Mouse (Mus musculus): ENCODE measurements at regions not wholly inside any gene's neighbourhood (a gene's known extent, or its start where the extent isn't known, plus 50 kb on each side); places are given as distances from the start of the nearest gene placed in this dataset.

GRCm38 (mm10) chr1:60823006-60823665 is 63.7 kb upstream of the Ctla4 start:
- DNase-seq = peak; percentile 78

DNA sequence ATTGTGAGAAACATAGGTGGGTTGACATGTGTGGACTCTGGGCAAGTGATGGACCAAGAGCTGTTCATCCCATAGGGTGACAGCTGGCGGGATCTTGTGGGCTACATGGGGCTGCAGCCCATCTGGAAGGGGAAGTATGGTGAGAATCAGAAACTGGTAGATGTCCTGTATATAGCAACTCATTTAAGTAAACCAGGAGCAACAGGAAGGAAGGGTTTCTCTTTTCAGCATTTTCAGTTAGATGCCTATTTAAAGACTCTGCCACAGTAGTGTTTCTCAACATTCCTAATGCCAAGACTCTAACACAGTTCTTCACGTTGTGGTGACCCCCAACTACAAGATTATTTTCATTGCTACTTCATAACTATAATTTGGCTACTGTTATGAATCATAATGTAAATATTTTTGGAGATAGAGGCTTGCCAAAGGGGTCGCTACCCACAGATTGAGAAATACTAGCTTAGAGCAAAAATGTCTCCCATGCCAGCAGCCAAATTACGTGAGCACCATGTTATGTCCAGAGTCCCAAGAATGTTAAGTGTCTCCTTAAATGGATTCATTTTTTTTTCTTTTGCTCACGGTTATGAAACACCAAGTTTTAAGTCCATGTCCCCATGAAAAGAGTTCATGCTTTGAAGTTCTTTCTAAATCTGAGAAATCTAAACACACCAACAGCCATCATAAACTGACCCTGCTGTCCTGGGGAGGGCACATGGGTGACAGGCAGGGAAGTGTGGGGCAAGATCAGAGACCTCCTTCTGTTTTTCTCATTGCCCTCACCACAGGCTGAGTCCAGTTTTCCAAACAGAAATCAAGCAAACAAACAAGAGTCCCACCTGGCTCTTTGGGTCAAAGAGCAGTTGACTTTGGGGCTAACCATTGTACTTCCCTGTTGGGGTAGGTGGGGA is 62.3 kb upstream of the Ctla4 start:
- no peak for DNase-seq

GRCm38 (mm10) chr1:60825256-60826186 is 61.3 kb upstream of the Ctla4 start:
- DNase-seq = no peak

DNA sequence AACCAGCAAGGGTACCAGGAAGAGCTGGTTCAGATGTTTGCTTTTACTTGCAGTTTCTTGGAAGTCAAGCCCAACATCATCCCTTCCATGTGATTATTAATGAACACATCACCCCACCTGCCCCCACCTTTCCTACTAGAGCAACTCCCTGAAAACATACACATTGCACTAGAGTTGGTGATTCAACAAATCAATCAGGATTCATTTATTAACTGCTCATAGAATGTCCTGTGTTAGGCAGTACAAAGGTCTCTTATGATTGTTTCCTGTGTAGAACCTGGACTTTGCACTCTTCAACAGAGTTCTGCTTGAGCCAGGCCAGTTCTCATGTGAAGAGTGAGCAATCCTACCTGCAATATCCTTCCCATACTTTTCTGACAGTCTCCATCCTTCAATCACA is 59.8 kb upstream of the Ctla4 start:
- no peak for DNase-seq

DNA sequence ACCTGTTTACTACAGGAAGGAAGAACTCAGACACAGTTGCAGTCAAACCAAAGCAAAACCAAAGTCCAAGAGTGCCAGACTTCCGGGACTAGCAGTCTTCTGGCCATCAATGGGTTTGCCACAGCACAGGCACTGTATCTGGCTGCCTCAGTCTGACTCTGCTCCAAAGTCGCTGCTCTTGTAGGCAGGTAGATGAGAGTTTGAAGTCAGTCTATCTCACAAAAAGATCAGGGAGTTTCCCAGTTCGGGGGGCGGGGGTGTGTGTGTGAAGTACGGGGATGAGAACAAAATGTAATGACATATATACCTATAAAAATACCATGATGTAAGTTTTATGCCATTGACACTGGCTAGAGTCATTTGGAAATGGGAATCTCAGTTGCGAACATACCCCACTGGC is 58.6 kb upstream of the Ctla4 start:
- DNase-seq = no peak

GRCm38 (mm10) chr1:60829849-60830248 is 57.0 kb upstream of the Ctla4 start:
- no peak for DNase-seq

DNA sequence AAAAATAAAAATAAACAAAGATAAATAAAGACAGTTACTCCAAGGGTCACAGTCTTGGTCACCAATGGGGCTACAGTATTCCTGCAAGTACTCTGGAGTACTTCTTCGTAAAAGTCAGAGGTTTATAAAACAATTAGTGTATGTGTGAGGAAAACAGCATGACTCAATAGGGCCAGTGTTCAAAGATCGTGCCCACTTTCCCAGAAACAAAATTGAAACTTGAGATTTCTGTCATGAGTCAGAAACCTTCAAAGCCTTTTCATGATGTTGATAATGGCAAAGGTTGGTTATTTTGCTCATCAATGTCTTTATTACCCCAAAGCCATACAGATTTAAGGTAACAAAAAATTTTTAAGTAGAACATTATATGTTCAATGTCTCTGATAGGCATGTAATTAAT is 53.1 kb upstream of the Ctla4 start:
- DNase-seq = no peak

Measured in adrenal gland, postnatal 10 days (tissue).